Mouse (Mus musculus): Measurements from ENCODE around the gene Lnpk. TPM values are rescaled to one million over a fixed set of nuclear protein-coding genes. Genes with fewer than 3 reads are reported as not detected.

Gene Lnpk
- polyA plus RNA-seq, 1 experiment from 2014 or later: 38.1 TPM

Other genes starting within 250 kb of the Lnpk start
- gene Evx2, start 80.1 kb upstream of the Lnpk start, polyA plus RNA-seq (2016; fragmentation: Nextera tagmentation; extraction: Ambion mirVana): not detected in 2 replicates
- gene Hoxd13, start 88.9 kb upstream of the Lnpk start, polyA plus RNA-seq (2016; fragmentation: Nextera tagmentation; extraction: Ambion mirVana): not detected in 2 replicates
- not detected in 2 replicates for gene Hoxd12, start 95.6 kb upstream of the Lnpk start, polyA plus RNA-seq (2016; fragmentation: Nextera tagmentation; extraction: Ambion mirVana)
- gene Hoxd11, start 100.1 kb upstream of the Lnpk start, polyA plus RNA-seq (2016; fragmentation: Nextera tagmentation; extraction: Ambion mirVana): not detected in 2 replicates
- not detected in 2 replicates for gene Hoxd10, start 112.5 kb upstream of the Lnpk start, polyA plus RNA-seq (2016; fragmentation: Nextera tagmentation; extraction: Ambion mirVana)
- not detected in 2 replicates for gene Hoxd9, start 118.3 kb upstream of the Lnpk start, polyA plus RNA-seq (2016; fragmentation: Nextera tagmentation; extraction: Ambion mirVana)
- gene Hoxd8, start 125.2 kb upstream of the Lnpk start, polyA plus RNA-seq (2016; fragmentation: Nextera tagmentation; extraction: Ambion mirVana): not detected in 2 replicates
- 0.10 TPM in 1 of 2 replicates, not detected in the other for gene Hoxd3, start 132.5 kb upstream of the Lnpk start, polyA plus RNA-seq (2016; fragmentation: Nextera tagmentation; extraction: Ambion mirVana)
- gene Hoxd4, start 132.5 kb upstream of the Lnpk start, polyA plus RNA-seq (2016; fragmentation: Nextera tagmentation; extraction: Ambion mirVana): not detected in 2 replicates
- gene Gm28230, start 147.3 kb upstream of the Lnpk start, polyA plus RNA-seq (2016; fragmentation: Nextera tagmentation; extraction: Ambion mirVana): not detected in 2 replicates
- not detected in 2 replicates for gene Hoxd1, start 183.5 kb upstream of the Lnpk start, polyA plus RNA-seq (2016; fragmentation: Nextera tagmentation; extraction: Ambion mirVana)
- 113 and 114 TPM in 2 replicates for gene Mtx2, start 246.4 kb upstream of the Lnpk start, polyA plus RNA-seq (2016; fragmentation: Nextera tagmentation; extraction: Ambion mirVana)

All from forebrain, embryonic 10.5 days (tissue).